Mouse (Mus musculus): ENCODE measurements around the gene Fcgr4.
"Not testable (repeated sequence)": the region's sequence is repeated elsewhere in the genome, so short reads cannot be mapped to it uniquely, and the experiment has no call there.

Fcgr4 gene

DNA sequence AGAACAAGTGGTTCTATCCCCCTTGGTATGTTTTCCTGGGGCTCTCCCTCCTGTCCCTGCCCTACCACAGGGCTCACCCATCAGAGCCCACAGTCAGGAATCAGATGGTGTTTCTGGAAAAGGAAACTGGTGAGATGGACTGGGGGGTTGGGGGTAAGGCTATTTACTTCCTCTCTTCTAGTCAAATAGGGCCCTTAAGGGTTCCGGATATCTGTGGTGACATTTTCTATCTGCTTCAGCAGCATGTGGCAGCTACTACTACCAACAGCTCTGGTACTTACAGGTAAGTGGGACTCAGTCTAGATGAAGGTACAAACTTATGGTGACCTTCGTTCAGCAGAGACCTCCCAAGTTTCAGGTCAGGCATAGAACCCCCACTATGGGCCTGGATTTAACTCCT is at the start of gene Fcgr4:
TSS of gene Fcgr4 (plus strand) at position 184 of the 400 bp plus-strand sequence.
- DNase-seq (ENCODE audit: extremely low read depth, low read depth, low spot score), result no peak

DNA sequence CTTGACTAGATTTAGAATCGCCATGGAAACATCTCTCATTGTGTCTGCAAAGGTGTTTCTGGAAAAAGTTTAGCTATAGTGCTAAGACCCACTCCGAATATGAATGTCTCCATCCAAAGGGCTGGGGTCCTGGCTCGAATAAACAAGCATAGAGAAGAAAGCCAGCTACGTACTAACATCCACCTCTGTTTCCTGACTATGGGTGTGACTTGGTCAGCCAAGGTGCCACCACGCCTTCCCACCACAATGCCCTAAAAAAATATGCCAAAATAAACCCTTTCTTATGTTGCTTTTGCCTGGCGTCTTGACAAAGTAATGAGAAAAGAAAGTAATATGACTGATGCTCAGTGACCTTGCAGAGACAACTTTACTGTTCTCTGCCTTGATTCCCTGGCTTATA is 46.2 kb upstream of the Fcgr4 start:
- DNase-seq (ENCODE audit: extremely low read depth, low read depth, low spot score), result no peak

DNA sequence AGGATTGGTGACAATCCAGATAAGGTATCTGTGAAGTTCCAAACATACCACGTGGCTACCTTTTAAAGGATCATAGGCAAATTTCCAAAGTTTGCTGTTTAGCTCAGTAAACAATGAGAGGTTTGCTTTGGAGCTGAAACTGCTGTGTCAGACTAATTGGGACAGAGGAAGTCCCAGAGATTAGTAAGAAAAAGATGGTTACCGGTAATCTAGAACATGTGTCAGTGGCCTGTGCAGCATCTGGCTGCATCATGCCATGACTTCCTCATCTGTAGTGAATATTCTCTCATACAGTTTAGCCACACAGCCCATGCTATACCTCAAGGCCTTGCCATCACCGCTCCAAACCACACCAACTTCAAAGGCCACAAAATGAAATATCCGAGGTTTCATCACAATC is 45.8 kb upstream of the Fcgr4 start:
- DNase-seq (ENCODE audit: extremely low read depth, low read depth, low spot score), result no peak

DNA sequence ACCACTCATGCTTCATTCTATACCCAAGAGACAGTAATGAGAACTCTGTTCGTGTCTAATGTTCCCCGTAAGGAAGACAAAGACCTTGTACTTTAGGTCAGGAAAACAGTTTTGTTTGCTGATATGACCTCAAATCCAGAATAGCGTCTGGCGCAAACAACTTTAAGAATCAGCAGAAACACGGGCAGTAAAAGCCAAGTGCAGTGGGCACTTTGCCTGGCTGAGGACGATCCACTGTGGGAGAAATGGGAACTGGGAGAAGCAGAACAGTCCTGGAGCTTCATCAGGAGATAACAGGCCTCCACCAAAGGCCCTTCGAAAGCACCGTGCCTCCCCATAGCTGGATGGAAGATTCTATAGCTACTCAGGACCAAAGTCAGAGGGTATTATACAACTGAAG is 44.5 kb upstream of the Fcgr4 start:
- no peak for DNase-seq (ENCODE audit: extremely low read depth, low read depth, low spot score)

DNA sequence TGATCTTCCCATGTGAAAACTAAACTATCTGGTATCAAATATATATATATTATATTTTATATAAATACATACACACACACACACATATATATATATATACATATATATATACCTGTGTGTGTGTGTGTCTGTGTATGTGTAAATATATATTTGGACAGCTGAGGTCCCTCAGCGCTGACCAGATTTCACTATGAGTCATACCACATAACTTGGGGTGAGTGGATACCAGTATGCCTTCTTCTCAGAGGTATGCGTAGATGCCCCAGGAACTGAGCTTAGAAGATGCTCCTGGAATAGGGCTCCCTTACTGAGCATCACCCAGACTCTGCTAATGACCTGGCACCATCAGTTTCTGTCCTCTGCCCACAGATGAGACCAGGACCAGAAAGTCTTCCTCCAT is 44.0 kb upstream of the Fcgr4 start:
- no peak for DNase-seq (ENCODE audit: extremely low read depth, low read depth, low spot score)

DNA sequence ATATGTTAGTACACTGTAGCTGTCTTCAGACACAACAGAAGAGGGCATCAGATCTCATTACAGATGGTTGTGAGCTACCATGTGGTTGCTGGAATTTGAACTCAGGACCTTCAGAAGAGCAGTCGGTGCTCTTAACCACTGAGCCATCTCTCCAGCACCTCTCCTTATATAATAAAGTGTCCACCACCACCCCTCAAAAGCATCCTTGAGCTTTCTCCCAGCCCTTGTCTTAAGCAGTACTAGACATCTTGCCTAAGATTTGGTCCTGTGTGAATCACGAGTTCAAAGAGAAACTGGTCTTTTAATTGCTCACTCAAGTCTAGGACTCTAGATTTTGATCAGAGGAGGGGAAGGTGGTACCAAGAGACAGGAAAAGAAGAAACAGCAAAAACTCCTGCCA is 43.4 kb upstream of the Fcgr4 start:
- DNase-seq (ENCODE audit: extremely low read depth, low read depth, low spot score), result not testable (repeated sequence)

DNA sequence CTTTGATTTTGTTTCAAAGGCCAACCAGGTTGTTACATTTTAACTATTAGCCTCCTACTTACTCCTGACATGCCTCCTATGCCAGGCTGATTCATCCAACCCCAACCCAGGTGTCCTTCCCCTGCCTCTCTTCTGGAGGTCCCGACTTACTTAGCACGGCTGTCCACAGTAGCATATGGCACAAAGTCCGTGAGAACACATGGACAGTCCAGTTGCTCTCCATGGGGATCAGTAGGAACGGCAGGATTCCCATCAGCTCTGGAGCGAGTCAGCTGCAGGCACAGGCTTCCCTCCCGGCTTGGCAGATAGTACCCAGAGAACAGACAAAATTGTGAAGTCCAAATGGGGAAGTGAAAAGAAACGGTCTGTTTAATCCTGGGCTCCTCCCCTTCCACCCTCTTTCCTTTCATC is 43.0 kb upstream of the Fcgr4 start:
- DNase-seq (ENCODE audit: extremely low read depth, low read depth, low spot score), result no peak

DNA sequence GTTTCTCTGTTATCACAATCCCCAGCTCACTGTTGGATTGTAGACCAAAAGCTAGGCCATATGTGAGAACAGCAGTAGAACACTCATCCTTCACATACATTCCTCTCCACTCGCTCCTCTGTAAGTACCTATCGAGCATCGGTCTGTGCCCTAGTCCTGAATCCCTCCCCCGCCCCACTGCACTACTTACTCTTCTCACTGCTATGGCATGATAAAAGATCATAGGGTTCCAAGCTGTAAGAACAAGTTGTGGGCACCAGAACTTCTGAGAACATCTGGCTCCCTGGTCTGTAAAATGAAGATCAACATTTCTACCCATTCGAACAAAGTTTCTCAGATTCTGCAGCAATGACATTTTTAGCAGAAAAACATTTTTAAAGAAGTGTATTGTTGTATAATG is 42.3 kb upstream of the Fcgr4 start, which contains the start of gene Fcgr2b:
TSS of gene Fcgr2b (minus strand) at position 101 of the 400 bp plus-strand sequence.
- no peak for DNase-seq (ENCODE audit: extremely low read depth, low read depth, low spot score)

DNA sequence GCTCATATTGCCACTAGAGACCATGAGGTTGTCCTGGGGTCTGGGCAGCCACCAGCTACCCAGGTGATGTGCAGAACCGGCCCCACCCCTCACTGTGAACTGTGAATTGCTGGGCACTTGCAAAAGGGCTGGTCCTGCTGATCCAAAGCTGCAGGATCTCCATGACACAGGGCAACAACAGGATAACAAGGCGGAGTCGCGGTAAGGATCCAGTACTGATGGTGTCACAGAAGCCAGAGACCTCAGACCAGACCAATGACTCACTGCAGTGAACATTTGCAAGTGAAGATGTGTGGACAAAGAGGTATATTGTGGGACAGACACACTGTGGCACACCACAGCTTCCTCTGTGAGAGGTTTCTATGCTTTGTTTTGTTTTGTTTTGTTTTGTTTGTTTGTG is 40.1 kb upstream of the Fcgr4 start:
- DNase-seq (ENCODE audit: extremely low read depth, low read depth, low spot score), result no peak

DNA sequence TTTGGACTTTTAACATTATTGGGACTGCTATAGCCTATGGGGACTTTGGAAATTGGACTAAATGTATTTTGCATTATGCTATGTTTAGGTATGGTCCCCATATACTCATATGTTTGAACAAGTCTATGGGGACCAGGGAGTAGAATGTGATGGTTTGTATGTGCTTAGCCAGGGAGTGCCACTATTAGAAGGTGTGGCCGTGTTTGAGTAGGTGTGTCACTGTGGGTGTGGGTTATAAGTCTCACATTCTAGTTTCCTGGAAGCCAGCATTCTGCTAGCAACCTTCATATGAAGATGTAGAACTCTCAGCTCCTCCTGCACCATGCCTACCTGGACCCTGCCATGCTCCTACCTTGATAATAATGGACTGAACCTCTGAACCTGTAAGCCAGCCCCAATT is 37.0 kb upstream of the Fcgr4 start:
- DNase-seq (ENCODE audit: extremely low read depth, low read depth, low spot score), result not testable (repeated sequence)

DNA sequence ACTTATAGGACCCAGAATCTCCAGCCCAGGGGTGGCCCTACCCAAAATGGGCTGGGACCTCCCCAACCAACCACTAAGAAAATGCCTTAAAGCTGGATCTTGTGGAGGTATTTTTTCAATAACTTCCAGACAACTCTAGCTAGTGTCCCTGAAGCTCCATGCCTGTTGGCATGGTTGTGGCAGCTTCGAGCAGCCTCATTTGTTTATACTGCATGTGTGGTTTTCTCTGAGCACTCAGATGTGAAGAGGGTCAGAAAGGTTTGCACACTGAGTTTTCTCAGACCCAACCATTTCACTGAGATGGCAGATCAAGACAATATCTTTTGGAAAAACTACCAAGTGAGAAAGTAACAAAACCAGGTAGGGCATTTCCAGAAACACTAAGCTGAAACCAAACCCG is 36.4 kb upstream of the Fcgr4 start:
- DNase-seq (ENCODE audit: extremely low read depth, low read depth, low spot score), result no peak

DNA sequence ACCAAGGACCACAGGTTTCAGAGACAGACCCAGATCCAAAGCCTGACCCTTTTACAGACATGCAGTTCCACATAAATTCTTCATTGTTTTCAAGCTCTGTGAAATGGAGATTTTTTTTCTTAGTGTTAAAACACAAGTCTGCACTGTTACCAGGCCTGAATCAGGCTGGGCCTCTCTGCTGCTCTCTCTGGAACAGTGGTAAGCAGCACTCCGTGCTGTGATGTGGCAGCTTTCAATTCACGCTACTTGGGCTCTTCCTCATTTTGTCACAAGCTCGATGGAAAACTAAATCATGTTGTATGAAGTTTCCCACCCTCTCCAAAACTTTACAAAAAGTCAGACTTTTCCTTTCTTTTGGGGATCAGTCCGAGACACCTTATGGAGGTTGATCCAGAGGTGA is 35.7 kb upstream of the Fcgr4 start:
- DNase-seq (ENCODE audit: extremely low read depth, low read depth, low spot score), result no peak

DNA sequence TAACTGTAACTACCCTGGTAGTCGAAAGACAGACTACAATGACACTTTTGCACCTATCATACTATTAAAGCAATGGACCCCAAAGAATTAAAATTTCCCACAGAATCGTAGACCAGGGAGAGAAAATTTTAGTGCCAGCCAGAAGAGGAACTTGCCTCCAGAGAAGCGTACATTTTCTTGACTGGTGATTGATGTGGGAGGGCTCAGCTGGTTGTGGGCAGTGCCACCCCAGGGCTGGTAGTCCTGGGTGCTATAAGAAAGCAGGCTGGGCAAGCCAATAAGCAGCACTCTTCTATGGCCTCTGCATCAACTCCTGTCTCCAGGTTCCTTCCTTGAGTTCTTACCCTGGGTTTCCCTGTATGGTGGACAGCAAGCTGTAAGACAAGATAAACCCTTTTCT is 33.6 kb upstream of the Fcgr4 start:
- no peak for DNase-seq (ENCODE audit: extremely low read depth, low read depth, low spot score)

DNA sequence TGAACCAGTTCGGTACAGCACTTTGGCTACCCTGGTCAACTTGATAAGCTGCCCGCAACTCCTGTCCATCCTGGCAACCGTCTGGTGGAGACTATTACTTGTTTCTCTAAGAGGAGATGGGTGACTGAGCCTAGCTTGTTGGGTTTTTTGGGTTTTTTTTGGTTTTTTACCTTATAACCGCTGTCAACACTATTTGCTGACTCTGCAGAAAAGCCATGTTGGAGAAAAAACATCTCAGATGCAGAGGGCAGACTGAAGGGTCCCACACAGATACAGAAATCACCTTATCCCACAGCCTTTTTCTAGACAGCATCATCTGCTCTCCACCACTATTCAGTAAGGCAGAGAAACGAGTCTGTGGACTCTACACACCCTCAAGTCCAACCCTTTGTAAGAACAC is 32.9 kb upstream of the Fcgr4 start:
- DNase-seq (ENCODE audit: extremely low read depth, low read depth, low spot score), result no peak

DNA sequence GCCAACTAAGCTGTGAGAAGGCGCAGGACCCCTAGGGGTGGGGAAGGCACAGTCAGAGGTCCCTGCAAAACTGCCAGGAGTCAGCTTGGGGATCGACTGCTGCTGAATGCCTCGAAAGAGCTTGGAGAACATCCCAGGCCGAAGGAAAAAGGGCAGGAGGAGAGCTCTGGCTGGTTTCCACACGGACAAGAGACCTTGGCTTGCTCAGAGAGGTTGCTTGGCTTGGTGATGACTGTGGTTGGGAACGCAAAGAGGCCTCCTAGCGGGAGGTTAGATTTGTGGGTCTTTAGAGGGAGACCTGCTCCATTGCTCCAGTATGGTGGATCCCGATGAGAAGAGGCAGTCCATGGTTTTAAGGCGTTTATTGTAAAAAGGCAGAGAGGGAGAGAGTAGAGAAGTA is 29.1 kb upstream of the Fcgr4 start:
- no peak for DNase-seq (ENCODE audit: extremely low read depth, low read depth, low spot score)

DNA sequence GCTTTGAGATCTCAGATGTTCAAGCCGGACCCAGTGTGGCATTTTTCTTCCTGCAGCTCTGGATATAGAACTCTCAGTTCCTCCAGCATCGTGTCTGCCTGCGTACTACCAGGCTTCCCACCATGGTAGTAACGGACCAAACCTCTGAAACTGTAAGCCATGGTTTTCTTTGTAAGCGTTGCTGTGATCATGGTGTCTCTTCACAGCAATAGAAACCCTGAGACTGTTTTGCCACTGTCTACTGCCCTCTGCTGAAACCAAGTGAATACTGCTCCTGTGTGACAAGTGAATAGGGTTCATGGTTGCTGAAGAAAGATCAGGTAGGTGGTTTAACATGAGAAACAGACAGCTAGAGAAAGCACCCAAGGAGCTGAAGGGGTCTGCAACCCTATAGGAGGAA is 26.2 kb upstream of the Fcgr4 start:
- DNase-seq (ENCODE audit: extremely low read depth, low read depth, low spot score), result no peak

DNA sequence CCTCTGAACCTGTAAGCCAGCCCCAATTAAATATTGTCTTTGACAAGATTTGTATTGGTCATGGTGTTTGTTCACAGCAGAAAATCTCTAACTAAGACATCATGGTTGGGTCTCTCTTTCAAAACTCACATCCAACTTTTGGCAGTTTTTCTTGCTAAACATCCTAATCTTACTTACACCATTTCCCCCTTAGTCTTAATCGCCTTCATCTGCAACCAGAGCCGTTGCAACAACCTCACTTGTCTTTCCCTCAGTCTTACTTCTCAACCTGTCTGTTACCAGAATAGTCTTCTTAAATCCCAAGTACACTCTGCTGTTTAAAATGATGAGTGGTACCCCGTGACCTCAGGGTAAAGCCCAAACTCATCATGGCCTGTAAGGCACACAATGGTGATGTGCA is 22.7 kb upstream of the Fcgr4 start:
- DNase-seq (ENCODE audit: extremely low read depth, low read depth, low spot score), result no peak

DNA sequence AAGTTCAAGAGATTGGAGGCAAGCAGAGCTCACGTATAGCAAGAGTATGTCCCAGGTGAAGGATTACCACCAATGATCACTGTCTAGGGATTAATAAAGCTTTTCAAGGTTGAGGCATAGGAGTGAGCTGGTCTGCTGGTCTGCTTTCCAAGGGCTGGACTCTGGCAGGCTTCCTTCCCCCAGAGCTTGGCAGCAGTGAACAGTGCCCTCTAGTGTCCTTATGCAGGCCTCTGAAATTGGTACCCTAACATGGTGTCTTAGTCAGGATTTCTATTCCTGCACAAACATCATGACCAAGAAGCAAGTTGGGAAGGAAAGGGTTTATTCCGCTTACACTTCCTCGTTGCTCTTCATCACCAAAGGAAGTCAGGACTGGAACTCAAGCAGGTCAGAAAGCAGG is 22.0 kb upstream of the Fcgr4 start:
- DNase-seq (ENCODE audit: extremely low read depth, low read depth, low spot score), result no peak

DNA sequence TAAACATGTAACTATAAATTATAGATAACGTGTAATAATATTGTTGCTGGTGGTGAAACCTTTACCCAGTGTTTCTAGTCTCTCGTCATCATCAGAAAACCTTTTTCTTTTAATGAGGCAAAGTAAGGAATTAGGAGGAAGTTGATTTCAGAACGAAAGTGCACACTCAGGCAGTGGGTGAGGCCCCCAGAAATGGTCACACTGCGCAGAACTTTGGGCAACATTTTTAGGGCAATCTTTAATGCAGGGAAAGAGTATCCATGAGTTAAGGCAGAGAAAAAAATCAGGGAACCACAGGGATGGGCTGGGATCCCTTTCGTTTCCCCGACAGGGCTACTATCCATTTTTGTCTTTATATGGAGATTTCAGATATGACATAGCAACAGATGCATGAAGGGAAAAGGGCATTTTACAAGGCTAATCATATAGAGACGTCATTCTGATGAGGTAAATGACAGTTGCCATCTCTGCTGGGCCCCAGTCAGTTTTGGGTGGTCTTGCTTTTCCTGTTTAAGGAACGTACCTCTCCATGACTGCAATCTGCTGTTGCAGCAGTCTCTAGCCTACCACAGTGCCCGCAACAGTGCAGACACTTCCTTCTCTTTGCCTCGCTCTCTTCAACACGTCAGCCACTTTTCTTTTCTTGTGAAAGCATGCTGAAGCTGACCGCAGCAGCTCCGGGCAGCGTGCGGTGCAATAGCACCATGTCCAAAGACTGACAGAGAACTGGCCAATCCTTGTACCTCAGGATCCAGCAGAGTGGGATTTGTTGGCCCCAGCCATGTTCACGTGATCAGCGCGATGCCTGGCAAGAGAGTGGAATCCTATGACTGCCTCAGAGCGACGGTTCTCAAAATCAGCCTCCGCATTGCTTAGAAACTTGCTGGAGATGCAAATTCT is 20.7 kb upstream of the Fcgr4 start:
- no peak for DNase-seq (ENCODE audit: extremely low read depth, low read depth, low spot score)

DNA sequence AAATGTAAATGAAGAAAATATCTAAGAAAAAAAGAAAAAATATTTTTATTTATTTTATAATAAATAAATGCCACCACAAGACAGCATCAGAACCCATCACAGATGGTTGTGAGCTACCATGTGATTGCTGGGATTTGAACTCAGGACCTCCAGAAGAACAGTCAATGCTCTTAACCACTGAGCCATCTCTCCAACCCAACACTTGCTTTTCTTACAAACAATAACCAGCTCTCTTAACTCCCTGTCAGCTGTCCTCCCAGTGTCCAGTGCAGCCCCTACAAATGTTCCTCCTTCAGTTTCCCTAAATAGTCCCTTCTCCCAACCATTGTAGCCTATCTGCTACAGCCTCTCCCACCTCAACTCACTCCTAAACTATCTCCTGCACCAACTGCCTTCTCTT is 18.9 kb upstream of the Fcgr4 start:
- no peak for DNase-seq (ENCODE audit: extremely low read depth, low read depth, low spot score)

DNA sequence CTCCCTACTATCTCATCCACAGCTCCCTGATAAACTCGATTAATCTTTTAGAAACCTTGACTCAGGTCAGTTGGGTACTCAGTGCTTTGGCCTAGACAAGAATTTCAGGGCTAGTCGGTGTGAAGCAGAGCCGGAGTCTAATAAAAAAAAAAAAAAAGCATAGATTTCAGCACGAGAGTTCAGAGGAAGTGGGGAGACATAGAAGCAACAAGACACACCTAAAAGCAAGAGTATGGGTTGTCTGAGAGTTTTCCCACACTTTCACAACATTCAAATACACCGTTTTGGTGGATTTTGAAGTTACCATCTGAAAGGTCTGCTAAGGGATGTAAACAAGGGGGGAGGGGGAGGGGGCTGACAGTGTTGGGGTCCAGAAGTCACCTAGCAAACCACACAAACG is 13.6 kb upstream of the Fcgr4 start:
- no peak for DNase-seq (ENCODE audit: extremely low read depth, low read depth, low spot score)

DNA sequence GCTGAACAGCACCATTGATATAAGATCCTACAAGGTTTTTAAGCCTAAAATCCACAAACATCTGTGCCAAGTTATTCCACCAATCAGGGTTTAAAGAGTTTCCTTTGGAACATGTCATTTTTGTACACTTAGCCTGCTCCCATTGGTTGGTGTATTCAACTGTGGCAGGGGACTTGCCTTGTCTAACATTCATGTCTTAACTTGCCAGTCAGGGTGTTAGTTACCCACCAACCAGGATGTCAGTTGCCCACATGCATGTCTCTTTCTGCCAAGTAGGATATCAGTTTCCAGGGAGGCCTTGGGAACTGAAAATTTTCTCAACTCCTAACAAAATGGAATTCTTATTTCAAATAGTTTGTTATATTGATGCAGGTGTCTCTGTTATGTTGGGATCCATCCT is 13.1 kb upstream of the Fcgr4 start:
- DNase-seq (ENCODE audit: extremely low read depth, low read depth, low spot score), result no peak

DNA sequence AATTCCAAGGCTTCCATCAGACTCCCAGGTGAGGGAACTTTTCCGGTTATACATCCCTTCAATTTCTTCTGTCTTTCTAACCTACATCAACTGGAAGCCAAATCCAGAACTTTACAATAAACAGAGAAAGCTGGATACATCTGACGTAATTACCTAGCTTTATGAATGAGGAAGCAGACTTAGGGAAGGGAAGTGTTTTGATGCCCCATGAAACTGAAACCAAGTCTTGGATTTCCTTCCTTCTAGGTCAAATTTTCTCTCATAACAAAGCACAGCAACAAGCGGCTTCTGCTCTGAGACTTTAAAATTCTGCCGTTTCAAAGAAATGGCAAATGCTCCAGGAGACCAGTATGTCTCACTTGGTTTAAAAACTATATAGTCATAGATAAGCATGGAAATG is 12.4 kb upstream of the Fcgr4 start:
- no peak for DNase-seq (ENCODE audit: extremely low read depth, low read depth, low spot score)
